Mouse (Mus musculus): ENCODE measurements around the gene Crisp4. TPM values are rescaled to one million over a fixed set of nuclear protein-coding genes. Genes with fewer than 3 reads are reported as not detected.

Gene Crisp4
- polyA plus RNA-seq (2015; fragmentation: Nextera tagmentation; extraction: Ambion mirVana), result not detected in 2 replicates

- no peaks in the 10 kb centered on the region for H3K27me3 ChIP-seq (replicated peaks)
- H3K9me3 ChIP-seq, result no peaks in the 10 kb centered on the region
- H3K4me1 ChIP-seq, result no peaks in the 10 kb centered on the region
- H3K4me3 ChIP-seq, result no peak within 1 kb of the TSS
- ATAC-seq (ENCODE audit: extremely low read depth, insufficient number of reproducible peaks, low FRiP score, low TSS enrichment), result no peak
- H3K36me3 ChIP-seq, result no peaks in the 10 kb centered on the region
- H3K27ac ChIP-seq (replicated peaks), result no peak within 1 kb of the TSS
- H3K9ac ChIP-seq, result no peak within 1 kb of the TSS
- WGBS, result 64% methylated on average over 3 of the region's 3 CpGs
- no peak within 1 kb of the TSS for H3K4me2 ChIP-seq
Measured at GRCm38 (mm10) chr1:18145802-18146201, at the start of gene Crisp4. TSS of gene Crisp4 (minus strand) at chr1:18145902.

DNA sequence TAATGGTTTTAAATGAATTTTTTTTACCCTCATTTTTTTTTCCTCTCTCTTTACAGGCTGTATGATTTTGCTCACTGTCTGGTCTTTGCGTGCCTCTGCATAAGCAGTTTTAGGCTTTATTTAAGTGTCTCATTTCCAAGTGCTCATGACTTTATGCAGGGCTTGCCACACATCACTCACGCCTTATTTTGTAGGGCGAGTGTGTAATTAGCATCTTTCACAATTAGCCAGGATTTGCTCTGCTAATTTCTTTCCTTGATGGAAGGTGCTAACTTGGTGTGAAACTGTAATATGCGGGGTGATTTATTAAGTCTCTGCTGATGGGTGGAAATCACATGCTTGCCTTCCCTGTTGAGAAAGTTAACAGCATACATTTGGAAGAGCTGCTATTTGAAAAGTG lies 46.0 kb upstream of the Crisp4 start:
- Histone ChIP-seq H3K9ac (no peak overlapping the region), H3K9me3 (no peaks in the 10 kb centered on the region), H3K4me1 (no peaks in the 10 kb centered on the region), H3K4me3 (no peak overlapping the region), H3K27me3 (replicated peaks) (no peaks in the 10 kb centered on the region), H3K4me2 (no peak overlapping the region), H3K36me3 (no peaks in the 10 kb centered on the region), H3K27ac (replicated peaks) (no peak overlapping the region)
- no peak for ATAC-seq (ENCODE audit: extremely low read depth, insufficient number of reproducible peaks, low FRiP score, low TSS enrichment)
- 47% methylated on average over 4 of the region's 4 CpGs for WGBS

GRCm38 (mm10) chr1:18190714-18191712 lies 45.3 kb upstream of the Crisp4 start:
- Histone ChIP-seq H3K4me1 (no peaks in the 10 kb centered on the region), H3K4me3 (no peak overlapping the region), H3K9me3 (no peaks in the 10 kb centered on the region), H3K27ac (replicated peaks) (no peak overlapping the region), H3K36me3 (no peaks in the 10 kb centered on the region), H3K4me2 (no peak overlapping the region), H3K27me3 (replicated peaks) (no peaks in the 10 kb centered on the region), H3K9ac (no peak overlapping the region)
- WGBS, result 0% methylated on average over 1 of the region's 1 CpGs
- ATAC-seq (ENCODE audit: extremely low read depth, insufficient number of reproducible peaks, low FRiP score, low TSS enrichment), result no peak

- Histone ChIP-seq H3K4me2 (no peak overlapping the region), H3K4me1 (peaks cover 7% of the 10 kb centered on the region; the same call in 1 of the 2 replicates), H3K9ac (no peak overlapping the region), H3K27ac (replicated peaks) (no peak overlapping the region), H3K4me3 (no peak overlapping the region), H3K9me3 (no peaks in the 10 kb centered on the region), H3K27me3 (replicated peaks) (no peaks in the 10 kb centered on the region), H3K36me3 (no peaks in the 10 kb centered on the region)
- 37% methylated on average over 3 of the region's 3 CpGs for WGBS
- ATAC-seq (ENCODE audit: extremely low read depth, insufficient number of reproducible peaks, low FRiP score, low TSS enrichment), result peak; percentile 71; the same call in 1 of the 2 replicates
Measured at GRCm38 (mm10) chr1:18181167-18181566, 35.5 kb upstream of the Crisp4 start.

- H3K9ac ChIP-seq, result no peak overlapping the region
- no peak overlapping the region for H3K4me3 ChIP-seq
- ATAC-seq (ENCODE audit: extremely low read depth, insufficient number of reproducible peaks, low FRiP score, low TSS enrichment), result no peak
- H3K4me2 ChIP-seq, result no peak overlapping the region
- H3K36me3 ChIP-seq, result no peaks in the 10 kb centered on the region
- peaks cover 3% of the 10 kb centered on the region; the same call in 1 of the 2 replicates for H3K9me3 ChIP-seq
- no peaks in the 10 kb centered on the region for H3K27me3 ChIP-seq (replicated peaks)
- H3K27ac ChIP-seq (replicated peaks), result no peak overlapping the region
- H3K4me1 ChIP-seq, result no peaks in the 10 kb centered on the region
- 52% methylated on average over 4 of the region's 4 CpGs for WGBS
Measured at GRCm38 (mm10) chr1:18170573-18170972, 24.9 kb upstream of the Crisp4 start.

GRCm38 (mm10) chr1:18168261-18168660 lies 22.6 kb upstream of the Crisp4 start:
- no peak for ATAC-seq (ENCODE audit: extremely low read depth, insufficient number of reproducible peaks, low FRiP score, low TSS enrichment)
- WGBS, result 81% methylated on average over 1 of the region's 1 CpGs

DNA sequence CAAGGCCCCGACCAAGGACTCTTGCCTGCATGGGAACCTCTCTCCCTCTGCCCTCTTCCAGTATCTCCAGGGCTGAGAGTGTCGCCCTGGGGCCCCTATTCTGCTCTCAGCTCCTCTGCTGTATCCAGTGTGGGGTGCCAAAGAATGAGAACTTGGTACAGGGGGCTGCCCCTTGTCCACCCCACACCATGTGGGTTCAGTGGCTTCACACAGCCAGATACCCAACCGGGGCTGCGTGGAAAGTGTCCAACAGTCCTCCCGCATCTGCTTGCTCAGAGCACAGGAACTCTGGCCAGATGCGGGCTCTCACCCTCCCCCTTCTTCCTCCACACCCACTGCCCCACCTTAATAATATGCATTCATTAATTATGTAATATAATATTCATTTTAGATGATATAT lies 13.4 kb upstream of the Crisp4 start:
- H3K36me3 ChIP-seq, result no peaks in the 10 kb centered on the region
- H3K27ac ChIP-seq (replicated peaks), result no peak overlapping the region
- no peak for ATAC-seq (ENCODE audit: extremely low read depth, insufficient number of reproducible peaks, low FRiP score, low TSS enrichment)
- 73% methylated on average over 6 of the region's 6 CpGs for WGBS
- H3K9ac ChIP-seq, result no peak overlapping the region
- H3K4me1 ChIP-seq, result no peaks in the 10 kb centered on the region
- H3K4me2 ChIP-seq, result no peak overlapping the region
- H3K27me3 ChIP-seq (replicated peaks), result no peaks in the 10 kb centered on the region
- no peak overlapping the region for H3K4me3 ChIP-seq
- H3K9me3 ChIP-seq, result no peaks in the 10 kb centered on the region

More at GRCm38 (mm10) chr1:18168261-18168660, 22.6 kb upstream of the Crisp4 start:
- H3K4me3 ChIP-seq, result no peak overlapping the region
- no peak overlapping the region for H3K4me2 ChIP-seq
- H3K27me3 ChIP-seq (replicated peaks), result no peaks in the 10 kb centered on the region
- H3K4me1 ChIP-seq, result no peaks in the 10 kb centered on the region
- H3K27ac ChIP-seq (replicated peaks), result no peak overlapping the region
- H3K9ac ChIP-seq, result no peak overlapping the region
- peaks cover 3% of the 10 kb centered on the region; the same call in 1 of the 2 replicates for H3K9me3 ChIP-seq
- no peaks in the 10 kb centered on the region for H3K36me3 ChIP-seq

- no peaks in the 10 kb centered on the region for H3K9me3 ChIP-seq
- H3K4me2 ChIP-seq, result no peak overlapping the region
- H3K4me3 ChIP-seq, result no peak overlapping the region
- no peaks in the 10 kb centered on the region for H3K4me1 ChIP-seq
- H3K9ac ChIP-seq, result no peak overlapping the region
- ATAC-seq (ENCODE audit: extremely low read depth, insufficient number of reproducible peaks, low FRiP score, low TSS enrichment), result no peak
- H3K27me3 ChIP-seq (replicated peaks), result no peaks in the 10 kb centered on the region
- no peak overlapping the region for H3K27ac ChIP-seq (replicated peaks)
- no peaks in the 10 kb centered on the region for H3K36me3 ChIP-seq
Measured at GRCm38 (mm10) chr1:18148211-18148610, 2.5 kb upstream of the Crisp4 start.

DNA sequence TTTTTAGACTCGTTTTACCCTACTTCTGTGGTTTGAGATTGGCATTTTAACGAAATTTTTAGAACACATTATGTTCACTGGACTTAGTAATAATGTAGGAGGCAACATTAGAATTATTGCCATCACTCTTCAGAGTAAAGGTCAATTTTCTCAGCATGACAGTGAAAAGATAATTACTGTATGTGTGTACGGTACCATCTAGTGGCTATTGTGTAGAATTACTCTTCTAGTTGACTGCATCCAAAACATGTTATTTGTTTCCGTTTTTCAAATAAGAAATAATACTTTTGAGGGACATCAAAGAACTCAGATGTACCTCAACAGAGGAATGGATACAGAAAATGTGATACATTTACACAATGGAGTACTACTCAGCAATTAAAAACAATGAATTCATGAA lies 14.0 kb downstream of the Crisp4 start:
- no peak for ATAC-seq (ENCODE audit: extremely low read depth, insufficient number of reproducible peaks, low FRiP score, low TSS enrichment)
- no peak overlapping the region for H3K27ac ChIP-seq (replicated peaks)
- H3K27me3 ChIP-seq (replicated peaks), result no peaks in the 10 kb centered on the region
- no peak overlapping the region for H3K9ac ChIP-seq
- no peak overlapping the region for H3K4me2 ChIP-seq
- H3K4me3 ChIP-seq, result no peak overlapping the region
- no peaks in the 10 kb centered on the region for H3K4me1 ChIP-seq
- 52% methylated on average over 4 of the region's 4 CpGs for WGBS
- no peaks in the 10 kb centered on the region for H3K36me3 ChIP-seq
- no peaks in the 10 kb centered on the region for H3K9me3 ChIP-seq

DNA sequence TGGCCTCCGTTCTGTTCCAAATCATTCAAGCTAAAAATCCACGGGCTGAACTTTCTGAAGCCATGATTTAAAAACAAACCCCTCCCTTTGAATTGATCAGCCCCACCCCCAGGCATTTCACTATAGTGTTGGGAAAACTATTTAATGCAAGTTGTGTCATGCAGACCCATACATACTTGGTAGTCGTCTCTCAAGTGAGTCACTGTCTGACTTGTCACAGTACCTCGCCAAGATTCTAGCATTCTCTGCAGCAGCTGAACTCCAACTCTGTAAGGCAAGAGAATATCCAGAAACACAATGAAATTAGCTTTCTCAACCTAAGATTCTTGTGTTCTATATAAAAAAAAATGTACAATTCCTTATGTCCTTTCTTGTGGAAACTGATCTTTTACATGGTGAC lies 15.7 kb downstream of the Crisp4 start:
- H3K4me2 ChIP-seq, result no peak overlapping the region
- H3K27me3 ChIP-seq (replicated peaks), result no peaks in the 10 kb centered on the region
- no peak overlapping the region for H3K9ac ChIP-seq
- H3K4me1 ChIP-seq, result no peaks in the 10 kb centered on the region
- no peak for ATAC-seq (ENCODE audit: extremely low read depth, insufficient number of reproducible peaks, low FRiP score, low TSS enrichment)
- no peak overlapping the region for H3K4me3 ChIP-seq
- 68% methylated on average over 4 of the region's 4 CpGs for WGBS
- no peak overlapping the region for H3K27ac ChIP-seq (replicated peaks)
- no peaks in the 10 kb centered on the region for H3K9me3 ChIP-seq
- H3K36me3 ChIP-seq, result no peaks in the 10 kb centered on the region

- Histone ChIP-seq H3K4me3 (no peak overlapping the region), H3K4me1 (no peaks in the 10 kb centered on the region), H3K27ac (replicated peaks) (no peak overlapping the region), H3K36me3 (no peaks in the 10 kb centered on the region), H3K27me3 (replicated peaks) (no peaks in the 10 kb centered on the region), H3K4me2 (no peak overlapping the region), H3K9me3 (no peaks in the 10 kb centered on the region), H3K9ac (no peak overlapping the region)
- no peak for ATAC-seq (ENCODE audit: extremely low read depth, insufficient number of reproducible peaks, low FRiP score, low TSS enrichment)
- 28% methylated on average over 5 of the region's 5 CpGs for WGBS
Measured at GRCm38 (mm10) chr1:18106720-18107355, 38.9 kb downstream of the Crisp4 start.

All from heart, embryonic 13.5 days (tissue).